Mouse (Mus musculus) 416B (cell line): ENCODE measurements around the gene Map3k10.

Source experiments
- DNase-seq: peaks from one replicate; pipeline ENCODE4 v3.0.0; 2011; ENCODE audit warnings: low read depth

The Map3k10 gene

DNA sequence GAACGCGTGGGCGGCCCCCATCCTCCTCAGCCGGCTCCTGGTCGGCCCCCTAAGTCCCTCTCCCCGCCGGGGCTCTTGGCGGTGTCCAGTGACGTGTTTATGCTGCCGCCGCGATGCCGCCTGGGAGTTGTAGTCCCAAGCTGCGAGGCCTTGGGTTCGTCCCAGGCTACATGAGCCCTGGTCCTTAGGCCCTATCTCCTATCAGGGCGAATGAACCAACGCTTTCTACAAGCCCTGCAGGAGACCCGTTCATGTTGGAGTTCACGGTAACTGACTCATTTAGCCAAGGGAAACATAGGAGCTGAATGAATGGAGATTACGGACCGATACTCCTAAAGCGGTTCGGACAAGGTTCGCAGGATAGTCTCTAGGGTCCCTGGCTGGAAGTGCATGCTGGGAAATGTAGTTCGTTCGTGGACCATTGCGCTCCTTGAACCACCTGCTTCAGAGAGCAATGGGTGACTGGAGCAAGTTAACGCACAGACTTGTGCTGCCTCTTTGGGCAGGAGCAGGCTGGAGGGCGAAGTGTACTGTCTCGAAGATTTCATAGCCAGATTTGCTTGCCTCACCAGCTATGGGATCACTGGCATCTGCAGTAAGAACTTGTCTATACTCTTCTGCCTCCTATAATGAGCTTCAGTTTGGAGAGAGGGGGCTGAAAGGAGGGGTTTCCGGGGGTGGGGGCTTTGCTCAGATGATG lies at the start of gene Map3k10:
Gene Map3k10 (minus strand): TSS at position 77 of the 700 bp plus-strand sequence.
- DNase-seq: peak; percentile 97

DNA sequence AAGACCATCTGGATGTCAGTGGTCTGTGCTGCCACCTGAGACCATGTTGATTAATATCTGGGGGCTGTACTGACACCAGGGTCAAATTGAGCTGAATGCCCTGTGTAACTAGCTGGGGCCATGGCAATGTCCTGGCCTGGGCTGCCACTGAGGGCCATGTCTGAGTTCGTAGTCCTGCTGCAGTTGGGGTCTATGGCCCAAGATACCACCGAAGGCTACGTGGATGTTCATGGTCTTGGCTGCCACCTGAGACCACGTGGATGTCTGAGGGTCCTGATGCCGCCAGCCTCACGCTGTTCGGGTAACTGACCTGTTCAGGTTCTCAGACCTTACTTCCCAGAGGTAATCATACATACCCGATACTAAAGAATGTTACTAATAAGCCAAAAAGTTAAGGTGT lies 47.6 kb upstream of the Map3k10 start:
- no peak for DNase-seq

DNA sequence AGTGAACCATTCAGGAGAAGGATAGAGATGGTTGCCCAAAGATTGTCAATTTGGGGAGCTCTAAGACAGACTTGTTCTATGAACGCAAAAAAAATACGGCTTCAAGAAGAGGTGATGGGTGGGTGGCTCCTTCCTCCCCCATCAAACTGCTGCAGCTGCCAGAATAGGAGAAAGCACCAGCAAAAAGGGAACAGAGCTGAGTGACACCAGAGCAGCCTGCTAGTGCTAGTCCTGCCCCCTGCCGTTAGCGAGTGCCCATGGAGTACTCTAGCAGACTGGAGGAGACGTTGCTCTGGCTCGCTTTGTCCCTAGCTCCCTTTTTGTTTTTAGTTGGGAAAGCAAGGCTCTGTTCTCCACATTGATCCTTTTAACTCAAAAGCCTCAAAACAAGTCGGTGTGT lies 36.0 kb upstream of the Map3k10 start:
- no peak for DNase-seq

DNA sequence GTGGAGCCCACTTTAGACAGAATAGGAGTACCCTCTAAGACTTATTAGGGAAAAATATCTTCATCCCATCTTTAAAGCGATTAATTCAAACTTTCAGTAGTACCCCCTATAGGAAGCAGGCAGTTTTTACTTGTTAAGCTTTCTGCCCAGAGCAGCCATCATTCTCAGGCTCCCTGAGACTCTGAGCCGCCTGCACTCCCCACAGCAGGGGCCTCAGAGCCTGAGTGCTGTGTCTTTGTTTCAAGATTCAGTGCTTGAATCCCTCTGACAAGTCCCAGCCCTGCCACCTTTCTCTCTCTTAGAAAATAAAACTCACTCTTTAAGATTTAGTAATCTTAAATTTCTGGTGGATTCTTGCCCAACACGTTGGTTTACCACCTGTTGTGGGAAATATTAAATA lies 22.3 kb upstream of the Map3k10 start:
- no peak for DNase-seq

DNA sequence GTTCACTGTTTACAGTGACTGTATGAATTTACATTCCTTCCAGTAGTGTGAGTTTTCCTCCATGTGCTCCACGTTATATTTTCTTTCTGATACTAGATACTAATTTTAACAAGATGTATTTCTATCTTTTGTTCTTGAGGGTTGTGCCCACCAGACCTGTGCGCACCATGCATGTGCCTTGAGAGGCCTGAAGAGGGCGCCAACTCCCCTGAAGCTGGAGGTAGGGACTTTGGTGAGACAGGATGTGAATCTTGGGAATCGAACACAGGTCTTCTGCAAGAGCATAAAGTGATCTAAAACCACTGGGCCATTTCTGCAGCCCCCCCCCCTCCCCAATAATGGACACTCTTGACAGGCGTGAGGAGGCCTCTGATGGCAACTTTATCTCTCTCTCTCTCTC lies 16.7 kb upstream of the Map3k10 start:
- peak; percentile 82 for DNase-seq

DNA sequence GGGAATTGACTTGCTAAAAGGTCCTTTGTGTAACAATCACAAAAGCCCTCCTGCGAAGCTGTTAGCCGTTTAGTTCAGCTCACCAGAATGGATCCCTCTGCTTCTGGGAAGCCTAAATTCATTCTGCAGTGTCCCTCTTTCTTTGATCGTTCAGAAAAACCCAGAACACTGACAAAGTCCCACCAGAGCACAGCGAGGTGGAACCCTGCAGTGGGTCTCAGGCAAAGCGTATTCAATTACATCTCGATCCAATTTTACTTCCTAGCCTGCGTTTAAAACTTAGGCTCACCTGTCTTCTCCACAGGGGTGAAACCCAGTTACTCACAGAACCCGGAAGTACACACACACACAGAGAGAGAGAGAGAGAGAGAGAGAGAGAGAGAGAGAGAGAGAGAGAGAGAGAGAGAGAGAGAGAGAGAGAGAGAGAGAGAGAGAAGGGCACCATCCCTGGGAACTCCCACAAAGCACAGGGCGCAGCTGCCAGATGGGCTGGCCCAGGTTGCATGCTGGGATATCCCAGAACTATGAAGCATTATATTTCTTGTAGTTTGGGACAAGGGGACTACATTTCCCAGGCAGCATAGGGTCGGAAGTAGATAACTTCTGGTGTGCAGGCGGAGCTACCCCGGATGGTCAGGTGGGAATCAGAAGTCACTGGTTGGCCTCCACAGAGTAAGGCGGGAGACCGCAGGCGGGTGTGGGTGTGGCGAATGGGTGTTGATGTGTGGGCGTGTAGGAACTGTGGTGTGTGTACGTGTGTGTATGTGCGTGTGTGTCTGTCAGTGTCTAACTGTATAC lies 14.6 kb upstream of the Map3k10 start, which contains the start of gene Zfp607b:
Gene Zfp607b (plus strand): TSS at position 526 of the 798 bp plus-strand sequence.
- peak; percentile 100 for DNase-seq

DNA sequence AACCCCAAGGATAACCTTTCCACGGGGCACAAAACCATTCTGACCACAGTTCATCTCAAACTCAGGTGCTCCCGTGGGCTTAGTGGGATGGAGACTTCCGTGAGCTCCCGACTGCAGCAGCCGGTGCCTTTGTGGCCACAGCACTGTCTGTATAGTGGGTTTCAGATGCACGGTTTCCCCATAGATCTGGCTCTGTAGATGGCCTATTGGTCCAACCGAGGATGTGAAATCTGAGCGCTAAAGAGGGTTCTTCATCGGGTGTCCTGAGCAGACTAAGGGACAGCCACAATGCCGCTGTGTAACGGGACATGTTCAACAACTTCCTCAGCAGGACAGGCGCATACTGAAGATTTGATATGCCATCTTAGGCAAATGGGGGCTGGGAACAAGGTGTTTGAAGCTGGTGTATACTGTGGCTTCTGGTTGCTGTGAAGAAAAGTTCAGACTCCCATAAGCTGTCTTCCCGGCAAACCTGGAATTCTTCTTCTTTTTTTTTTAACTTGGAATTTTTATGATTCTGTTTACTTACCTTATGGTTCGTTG lies 13.9 kb upstream of the Map3k10 start:
- DNase-seq: peak; percentile 50

DNA sequence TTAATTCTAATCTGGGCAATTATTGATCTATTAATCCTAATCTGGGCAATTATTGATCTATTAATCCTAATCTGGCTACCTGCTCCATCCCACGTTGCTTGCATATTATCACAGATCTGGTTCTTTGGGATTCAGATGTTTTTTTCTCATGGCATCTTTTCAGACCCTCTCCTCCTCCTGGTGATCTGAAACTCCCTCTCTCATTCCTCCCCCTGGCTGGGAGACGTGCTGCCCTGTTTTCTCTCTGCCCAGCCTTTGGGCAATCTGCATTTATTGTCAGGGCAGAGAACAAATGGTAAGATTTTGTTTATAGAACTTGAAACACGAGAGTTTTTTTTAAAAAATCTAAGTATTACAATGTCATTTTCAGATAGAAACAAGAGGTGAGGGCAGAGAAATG lies 13.4 kb upstream of the Map3k10 start:
- DNase-seq: no peak

DNA sequence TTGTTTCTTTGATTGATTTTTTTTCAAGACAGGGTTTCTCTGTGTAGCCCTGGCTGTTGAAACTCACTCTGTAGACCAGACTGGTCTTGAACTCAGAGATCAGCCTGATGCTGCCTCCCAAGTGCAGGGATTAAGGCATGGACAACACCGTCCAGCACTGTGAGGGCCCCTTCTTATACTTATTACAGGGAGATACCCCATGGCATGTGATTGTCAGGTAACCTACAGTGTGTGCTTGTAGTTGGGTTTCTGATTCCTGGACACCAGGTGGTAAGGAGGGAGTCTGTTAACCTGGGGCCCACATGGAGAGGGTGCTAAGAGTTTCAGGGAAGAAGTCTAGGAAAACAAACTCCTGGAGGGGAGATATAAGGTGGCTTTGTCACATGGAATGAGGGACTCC lies 12.6 kb upstream of the Map3k10 start:
- no peak for DNase-seq

DNA sequence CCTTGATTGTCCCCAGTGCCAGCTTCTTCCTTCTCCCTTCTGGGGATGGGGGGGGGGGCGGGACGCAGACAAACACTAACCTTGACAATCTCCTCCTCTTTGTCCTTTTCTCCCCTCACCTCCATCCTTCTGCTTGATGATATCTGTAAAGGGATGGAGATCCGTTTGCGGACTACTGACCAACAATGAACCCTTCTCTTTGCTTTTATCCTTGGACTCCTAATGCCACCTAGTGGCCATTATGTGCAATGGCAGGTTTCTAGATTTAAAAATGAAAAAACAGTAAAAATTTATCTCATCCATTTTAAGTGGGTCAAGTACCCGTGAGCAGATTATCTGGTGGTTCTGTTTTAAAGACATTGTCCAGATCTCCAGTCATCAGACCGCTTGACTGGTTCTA lies 11.3 kb upstream of the Map3k10 start:
- DNase-seq: peak; percentile 89

DNA sequence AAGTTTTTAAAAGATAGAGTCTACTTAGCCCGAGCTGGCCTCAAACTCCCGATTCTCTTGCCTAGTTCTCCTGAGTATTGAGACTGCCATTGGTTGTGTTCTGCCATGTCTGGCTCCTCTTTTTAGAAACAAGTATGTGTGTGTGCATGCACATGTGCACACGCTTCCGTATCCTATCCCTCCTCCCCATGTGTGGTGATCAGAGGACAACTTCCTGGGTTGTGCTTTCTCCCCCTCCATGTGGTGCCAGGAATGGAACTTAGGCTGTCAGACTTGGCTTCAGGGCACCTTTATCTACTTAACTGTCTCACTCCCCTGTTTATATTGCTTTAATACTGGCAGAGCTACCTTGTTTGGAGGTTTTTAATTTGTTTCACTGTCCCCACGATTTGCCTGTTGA lies 10.8 kb upstream of the Map3k10 start:
- peak; percentile 91 for DNase-seq

DNA sequence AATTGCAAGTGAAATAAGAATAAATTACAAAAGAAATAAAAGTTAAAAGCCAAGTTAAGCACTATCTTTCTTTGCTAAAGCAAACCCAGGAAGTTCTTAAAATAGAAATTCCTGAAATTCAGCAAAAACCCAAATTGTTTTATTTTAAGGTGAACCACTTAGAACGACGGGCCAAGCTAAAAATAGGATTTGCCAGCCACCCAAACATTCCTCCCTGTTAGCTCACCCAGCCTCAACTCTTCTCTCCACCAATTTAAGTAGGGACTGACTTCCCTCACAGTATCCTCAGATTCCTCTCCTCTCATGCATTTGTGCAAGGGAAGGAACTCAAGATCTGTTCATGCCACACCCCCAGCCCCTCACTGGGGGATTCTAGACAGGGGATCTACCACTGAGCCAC lies 8.8 kb upstream of the Map3k10 start:
- no peak for DNase-seq

DNA sequence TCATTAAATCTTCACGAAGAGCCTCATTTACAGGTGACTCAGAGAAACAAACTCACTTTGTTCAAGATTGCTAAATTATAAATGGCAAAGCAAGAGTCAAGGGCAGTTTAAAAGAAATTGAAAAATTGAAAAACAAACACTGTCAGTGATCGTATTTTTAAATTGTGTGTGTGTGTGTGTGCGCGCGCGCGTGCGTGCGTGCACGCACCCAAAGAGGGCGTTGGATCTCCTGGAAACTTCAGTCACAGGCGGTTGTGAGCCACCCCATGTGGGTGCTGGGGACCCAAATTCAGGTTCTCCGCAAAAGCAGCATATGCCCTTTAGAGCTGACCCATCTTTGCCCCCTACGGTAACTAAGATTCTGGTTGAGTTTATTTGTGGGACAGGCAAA lies 819 bp upstream of the Map3k10 start:
- no peak for DNase-seq

DNA sequence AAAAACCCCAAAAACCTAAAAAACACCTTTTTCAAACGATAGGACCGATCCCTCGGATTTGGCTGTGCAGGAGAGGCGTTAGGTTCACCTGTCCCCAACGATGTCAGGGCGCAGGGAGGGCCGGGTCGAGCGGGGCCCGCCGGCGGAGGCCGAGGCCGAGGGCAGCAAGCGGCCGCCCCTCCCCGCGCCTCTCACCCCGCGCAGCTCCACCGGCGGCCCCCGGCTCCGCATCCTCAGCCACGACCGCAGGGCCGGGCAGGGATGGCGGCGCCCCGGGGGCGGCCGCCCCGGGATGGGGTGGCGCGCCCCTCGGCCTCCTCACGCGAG lies 240 bp downstream of the Map3k10 start:
- DNase-seq: no peak

DNA sequence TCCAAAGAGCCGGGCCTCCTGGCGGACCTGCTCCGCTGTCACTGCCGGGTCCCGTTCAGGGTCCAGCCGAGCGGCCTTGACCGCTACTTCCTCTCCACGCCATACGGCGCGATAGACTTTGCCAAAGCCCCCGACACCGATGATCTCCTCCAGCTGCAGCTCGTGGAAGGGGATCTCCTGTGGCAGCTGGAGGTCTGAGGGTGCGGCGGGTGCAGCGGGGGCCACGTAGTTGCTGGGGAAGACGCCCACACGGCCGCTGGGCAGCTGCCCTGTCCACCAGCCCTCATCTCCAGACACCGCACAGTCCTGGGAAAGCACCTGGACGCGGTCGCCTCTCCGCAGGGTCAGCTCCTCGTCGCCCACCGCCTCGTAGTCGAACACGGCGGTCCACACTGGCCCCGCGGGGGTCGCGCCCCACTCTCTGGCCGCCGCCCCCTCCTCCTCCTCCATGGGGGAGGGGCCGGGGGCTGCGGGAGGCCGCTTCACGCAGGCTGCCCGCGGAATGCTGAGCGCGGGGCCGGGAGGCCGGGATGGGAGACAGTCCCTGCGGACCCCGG lies 745 bp downstream of the Map3k10 start:
- no peak for DNase-seq

DNA sequence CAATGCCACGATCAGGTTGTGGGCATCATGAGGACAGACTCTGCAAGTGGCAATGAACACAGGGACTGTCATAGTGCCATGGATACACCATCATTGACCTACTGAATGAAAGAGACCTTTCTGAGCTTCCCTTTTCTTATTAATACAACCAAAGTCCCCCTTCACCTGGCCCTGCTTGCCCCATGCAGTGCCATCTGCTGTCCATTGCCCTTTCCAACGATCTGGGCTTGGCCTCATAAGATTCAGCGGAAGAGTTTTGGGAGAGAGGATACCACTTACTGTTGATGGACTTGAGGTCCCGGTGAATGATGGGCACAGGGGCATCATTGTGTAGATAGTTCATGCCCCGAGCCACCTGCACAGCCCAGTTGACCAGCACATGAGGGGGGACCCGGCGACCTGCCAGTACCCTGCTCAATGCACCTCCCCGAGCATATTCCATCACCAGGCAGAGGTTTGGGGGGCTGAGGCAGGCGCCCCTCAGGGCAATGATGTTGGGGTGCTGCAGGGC lies 1.3 kb downstream of the Map3k10 start:
- no peak for DNase-seq

DNA sequence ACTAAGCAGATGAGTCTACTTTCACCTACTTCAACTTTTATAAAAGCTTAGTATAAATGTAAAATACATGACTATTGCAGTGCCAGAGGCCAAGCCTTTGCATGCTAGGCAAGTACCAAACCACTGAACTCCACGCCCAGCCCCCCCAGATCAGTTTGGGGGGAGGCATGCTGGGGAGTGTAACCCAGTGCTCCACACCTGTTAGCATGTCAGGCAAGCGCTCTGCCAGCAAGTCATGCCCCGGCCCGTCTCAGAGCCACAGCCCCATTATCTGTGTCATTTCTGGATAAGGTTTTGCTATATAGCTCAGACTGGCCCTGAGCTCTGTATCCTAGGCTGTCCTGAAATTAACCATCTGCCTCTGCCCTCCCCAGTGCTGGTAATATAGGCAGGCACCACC lies 12.4 kb downstream of the Map3k10 start:
- no peak for DNase-seq

DNA sequence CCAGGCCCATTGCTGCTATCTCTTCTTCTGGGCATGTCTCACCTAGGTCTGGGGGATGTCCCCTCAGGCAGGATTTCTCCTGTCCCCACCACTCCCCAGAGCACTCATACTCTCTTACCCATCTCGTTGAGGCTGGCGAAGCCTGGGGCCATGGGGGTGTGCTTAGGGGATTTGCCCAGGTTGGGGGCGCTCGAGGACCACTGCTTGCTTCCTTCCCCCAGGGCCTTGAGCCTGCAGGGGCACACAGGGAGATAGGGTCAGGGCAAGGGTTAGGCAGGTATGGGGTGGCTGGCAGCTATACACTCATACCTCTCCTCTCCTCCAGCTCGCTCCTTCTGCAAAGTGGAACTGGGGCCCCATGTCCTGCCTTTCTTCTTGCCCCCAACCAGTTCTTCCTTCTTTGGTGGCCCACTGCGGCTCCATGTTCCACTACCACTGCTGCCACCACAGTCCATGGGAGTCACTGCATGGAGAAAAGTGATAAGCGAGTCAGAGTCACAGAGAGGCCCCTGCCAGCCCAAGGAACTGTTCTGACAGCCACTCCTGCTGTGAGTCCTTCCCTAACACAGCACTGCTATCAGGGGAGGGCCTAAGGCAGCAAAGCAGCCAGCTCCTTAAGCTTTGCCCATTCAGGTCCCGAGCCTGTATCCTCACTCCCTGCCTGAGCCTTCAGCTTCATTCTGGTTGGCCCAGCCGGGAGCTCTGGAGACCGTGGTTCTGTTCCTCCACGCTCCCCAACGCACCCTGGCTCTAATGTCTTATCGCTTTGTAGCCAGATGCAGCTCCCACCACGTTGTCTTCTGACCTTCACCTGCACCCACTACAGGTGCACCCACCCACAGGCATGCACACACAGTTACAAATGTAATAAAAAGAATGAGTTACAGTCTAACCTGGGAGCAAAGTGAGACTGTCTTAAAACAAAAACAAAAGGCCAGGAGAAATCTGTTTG lies 15.4 kb downstream of the Map3k10 start:
- no peak for DNase-seq

DNA sequence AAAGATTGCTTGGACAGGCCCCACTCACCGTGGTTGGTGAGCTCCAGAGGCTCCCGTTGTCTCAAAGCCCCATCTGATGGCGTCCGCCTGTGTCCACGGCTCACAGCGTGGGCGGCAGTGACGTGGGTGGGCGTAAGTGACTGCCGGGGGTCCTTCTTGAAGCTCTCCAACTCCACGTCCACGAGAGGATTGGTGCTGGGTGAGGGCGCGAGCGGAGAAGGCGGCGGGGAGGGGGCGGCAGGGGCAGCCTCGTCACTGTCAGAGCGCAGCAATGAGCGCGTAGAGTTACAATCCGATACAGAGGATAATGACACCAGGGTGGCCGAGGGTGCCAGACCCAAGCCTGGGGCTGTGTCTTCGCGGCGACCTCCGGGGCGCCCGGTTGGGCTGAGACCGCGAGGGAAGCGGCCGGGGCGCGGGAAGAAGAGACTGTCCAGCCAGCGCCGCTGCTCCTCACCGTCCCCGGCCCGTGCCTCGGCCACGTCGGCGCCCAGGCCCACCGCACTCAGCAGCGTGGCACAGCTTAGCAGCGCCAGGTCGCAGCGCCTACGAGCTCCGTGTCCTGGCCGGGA lies 16.5 kb downstream of the Map3k10 start:
- DNase-seq: no peak

DNA sequence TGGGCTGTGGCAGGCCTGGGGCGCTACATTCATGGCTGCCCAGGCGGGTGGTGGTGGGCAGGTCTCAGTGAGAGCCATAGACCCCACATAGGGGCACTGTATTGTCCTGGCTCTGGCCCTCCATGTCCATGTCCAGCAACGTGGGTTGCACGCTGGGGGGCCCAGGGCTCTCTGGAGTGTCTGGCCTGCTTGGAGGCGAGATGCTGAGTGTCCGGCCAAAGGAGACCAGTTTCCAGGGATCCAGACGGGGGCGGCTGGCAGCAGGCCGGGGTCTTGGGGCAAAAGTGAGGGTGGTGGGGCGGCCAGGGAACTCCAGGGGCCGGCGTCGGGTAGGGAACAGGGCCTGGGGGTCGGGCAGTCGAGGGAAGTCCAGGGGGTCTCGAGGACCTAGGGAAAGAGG lies 17.8 kb downstream of the Map3k10 start:
- DNase-seq: no peak

DNA sequence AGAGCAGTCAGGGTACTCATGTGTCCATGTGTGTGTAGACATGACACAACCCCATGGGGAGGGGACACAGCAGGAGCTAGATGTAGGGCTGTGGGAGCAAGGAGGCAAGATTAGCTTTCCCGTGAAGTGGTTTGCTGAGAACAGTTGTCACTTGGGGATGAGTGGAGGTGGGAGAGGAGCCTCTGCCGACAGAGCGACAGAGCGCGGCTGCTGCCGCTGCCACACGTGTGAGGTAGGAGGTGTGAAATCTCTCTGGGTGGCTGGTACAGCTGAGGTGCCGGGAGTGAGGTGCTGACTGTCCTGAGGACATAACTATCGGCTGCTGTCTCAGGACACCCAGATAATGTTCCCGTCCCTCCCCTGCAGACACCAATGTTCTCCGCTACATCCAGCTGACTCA lies 18.9 kb downstream of the Map3k10 start:
- DNase-seq: no peak
